Mouse (Mus musculus) embryonic fibroblast, embryonic 13.5 days (primary cell): ENCODE data around the gene Gstm3.

Experiments
- CTCF ChIP-seq: IDR thresholded peaks from 2 replicates; pipeline ENCODE4 v1.5.1; 2011; ENCODE audit warnings: mild to moderate bottlenecking, control low read depth, low read length, moderate library complexity, borderline replicate concordance; ENCODE audit not compliant: insufficient read depth
- POLR2A ChIP-seq: IDR thresholded peaks from 2 replicates; pipeline ENCODE4 v1.6.1; 2011; ENCODE audit warnings: low read depth, mild to moderate bottlenecking, control low read depth, low read length, moderate library complexity

- TF ChIP-seq CTCF (no peak), POLR2A (no peak)
Measured at GRCm38 (mm10) chr3:108002021-108002420, 32.9 kb upstream of the Gstm3 start.
